ENCODE assay signal across 11 mouse cellular contexts in genomic region chr6:114882212-114882611, GRCm38 (mm10).
DNase-seq lines count a peak whose midpoint lies in the region; ATAC-seq lines count a peak whose summit lies in the region.
"Had no signal": no experiment of that assay in that cellular context is flagged by ENCODE, and none has a peak within 500 bp of the region (broad histone marks: within the 10 kb centered on the region; RNA-seq: fewer than 3 reads in every experiment).

No protein-coding gene starts in this region.

- peaks cover 96% of the 10 kb centered on the region for H3K4me1 ChIP-seq in heart, embryonic 10.5 days
- H3K4me1 ChIP-seq in megakaryocyte, embryonic 14.5 days, result peaks cover 100% of the 10 kb centered on the region
- peaks cover 95% of the 10 kb centered on the region for H3K4me1 ChIP-seq in limb, embryonic 15.5 days
- peaks cover 62% of the 10 kb centered on the region for H3K4me1 ChIP-seq in stomach, embryonic 16.5 days (ENCODE audit: control insufficient read depth, insufficient read depth, low read length)

- no peak for ATAC-seq in megakaryocyte, adult 5-6 weeks (ENCODE audit: poor library complexity, severe bottlenecking)
- ATAC-seq in limb, embryonic 15.5 days (ENCODE audit: insufficient number of reproducible peaks, low FRiP score, low TSS enrichment, low read depth), result no peak
- ATAC-seq in stomach, embryonic 16.5 days (ENCODE audit: insufficient read depth, low FRiP score), result no peak
- no peak for ATAC-seq in megakaryocyte progenitor cell, adult 5-6 weeks (replicated peaks; ENCODE audit: poor library complexity)

- WGBS in heart, embryonic 10.5 days, result 55% methylated on average over 5 of the region's 5 CpGs
- 57% methylated on average over 5 of the region's 5 CpGs for WGBS in limb, embryonic 15.5 days
- WGBS in stomach, embryonic 16.5 days, result 62% methylated on average over 5 of the region's 5 CpGs

- no peak overlapping the region for H3K9ac ChIP-seq in limb, embryonic 15.5 days
- H3K9ac ChIP-seq in stomach, embryonic 16.5 days (ENCODE audit: low read length), result peak overlapping the region; percentile 71; the same call in 1 of the 2 replicates

- no peak overlapping the region for H3K4me2 ChIP-seq in limb, embryonic 15.5 days
- peak overlapping the region; percentile 33; the same call in 1 of the 2 replicates for H3K4me2 ChIP-seq in stomach, embryonic 16.5 days (ENCODE audit: low read depth, low read length)

- H3K27ac ChIP-seq in heart, embryonic 10.5 days, result peak overlapping the region; percentile 89
- peak overlapping the region; percentile 96 for H3K27ac ChIP-seq in limb, embryonic 15.5 days
- peak overlapping the region; percentile 96 for H3K27ac ChIP-seq in stomach, embryonic 16.5 days (ENCODE audit: low read length)

- H3K36me3 ChIP-seq in heart, embryonic 10.5 days, result peaks cover 22% of the 10 kb centered on the region
- peaks cover 97% of the 10 kb centered on the region for H3K36me3 ChIP-seq in megakaryocyte, embryonic 14.5 days (replicated peaks; ENCODE audit: low read length)
- H3K36me3 ChIP-seq in limb, embryonic 15.5 days, result peaks cover 13% of the 10 kb centered on the region
- H3K36me3 ChIP-seq in stomach, embryonic 16.5 days (ENCODE audit: control insufficient read depth, insufficient read depth, low read length), result 0 out of 2 replicates have a peak, but pooled peaks cover 5% of the 10 kb centered on the region

- DNase-seq in heart, embryonic 10.5 days (ENCODE audit: low spot score), result peak; percentile 71
- DNase-seq in heart, postnatal 4 days, result no peak
- no peak for DNase-seq in left cerebral cortex, adult 11 months (ENCODE audit: low spot score)
- DNase-seq: B cell, adult 2 months; thymus, adult 2 months had no signal

- H3K4me3 ChIP-seq in heart, embryonic 10.5 days, result 0 out of 2 replicates have a peak overlapping the region, but pooled peaks have one; percentile 19
- peak overlapping the region; percentile 57 for H3K4me3 ChIP-seq in megakaryocyte, embryonic 14.5 days (replicated peaks)
- H3K4me3 ChIP-seq in limb, embryonic 15.5 days, result no peak overlapping the region
- H3K4me3 ChIP-seq in stomach, embryonic 16.5 days (replicated peaks; ENCODE audit: low read length), result no peak overlapping the region
- H3K4me3 ChIP-seq: myocyte had no signal

- H3K27me3 ChIP-seq in heart, embryonic 10.5 days (ENCODE audit: insufficient read depth, poor library complexity, severe bottlenecking), result no peaks in the 10 kb centered on the region
- no peaks in the 10 kb centered on the region for H3K27me3 ChIP-seq in megakaryocyte, embryonic 14.5 days (replicated peaks)
- no peaks in the 10 kb centered on the region for H3K27me3 ChIP-seq in limb, embryonic 15.5 days
- H3K27me3 ChIP-seq in stomach, embryonic 16.5 days (ENCODE audit: control insufficient read depth, insufficient read depth, low read length), result no peaks in the 10 kb centered on the region

- H3K9me3 ChIP-seq in heart, embryonic 10.5 days, result no peaks in the 10 kb centered on the region
- no peaks in the 10 kb centered on the region for H3K9me3 ChIP-seq in megakaryocyte, embryonic 14.5 days
- no peaks in the 10 kb centered on the region for H3K9me3 ChIP-seq in limb, embryonic 15.5 days
- H3K9me3 ChIP-seq in stomach, embryonic 16.5 days (replicated peaks; ENCODE audit: control insufficient read depth, low read length), result no peaks in the 10 kb centered on the region

Comparison
In these comparisons a context has a peak if more than half of its experiments do, and no peak if none do; other contexts are left out.
1. H3K4me3 ChIP-seq: peak in heart, embryonic 10.5 days (single experiment) and megakaryocyte, embryonic 14.5 days (single experiment); none in limb, embryonic 15.5 days (single experiment) and stomach, embryonic 16.5 days (single experiment).
2. Peak in every context shown above with its lines, with median percentiles within 50 percentile points of each other: H3K27ac ChIP-seq.